Mouse (Mus musculus) embryonic stem cell, embryonic (primary cell): ENCODE measurements at regions not wholly inside any gene's neighbourhood (a gene's known extent, or its start where the extent isn't known, plus 50 kb on each side); places are given as distances from the start of the nearest gene placed in this dataset.

ENCODE experiments used
- CTCF ChIA-PET, 4 experiments: fragments of 300-600 bp in 2 of 4; fragments of 350-600 bp in 2 of 4; sonication (Branson Sonifier 250); formaldehyde crosslinking; loops; one replicate each; lab custom pipeline; 2022; ENCODE audit warnings: inconsistent platforms in 2 of 4; lab: Charles Lee
- POLR2A ChIA-PET, 4 experiments: fragments of 300-600 bp in 2 of 4; fragments of 350-600 bp in 2 of 4; sonication (Branson Sonifier 250); formaldehyde crosslinking; loops; one replicate each; lab custom pipeline; 2022; ENCODE audit warnings: antibody characterized with exemption in 4 of 4, inconsistent platforms in 1 of 4; lab: Charles Lee

DNA sequence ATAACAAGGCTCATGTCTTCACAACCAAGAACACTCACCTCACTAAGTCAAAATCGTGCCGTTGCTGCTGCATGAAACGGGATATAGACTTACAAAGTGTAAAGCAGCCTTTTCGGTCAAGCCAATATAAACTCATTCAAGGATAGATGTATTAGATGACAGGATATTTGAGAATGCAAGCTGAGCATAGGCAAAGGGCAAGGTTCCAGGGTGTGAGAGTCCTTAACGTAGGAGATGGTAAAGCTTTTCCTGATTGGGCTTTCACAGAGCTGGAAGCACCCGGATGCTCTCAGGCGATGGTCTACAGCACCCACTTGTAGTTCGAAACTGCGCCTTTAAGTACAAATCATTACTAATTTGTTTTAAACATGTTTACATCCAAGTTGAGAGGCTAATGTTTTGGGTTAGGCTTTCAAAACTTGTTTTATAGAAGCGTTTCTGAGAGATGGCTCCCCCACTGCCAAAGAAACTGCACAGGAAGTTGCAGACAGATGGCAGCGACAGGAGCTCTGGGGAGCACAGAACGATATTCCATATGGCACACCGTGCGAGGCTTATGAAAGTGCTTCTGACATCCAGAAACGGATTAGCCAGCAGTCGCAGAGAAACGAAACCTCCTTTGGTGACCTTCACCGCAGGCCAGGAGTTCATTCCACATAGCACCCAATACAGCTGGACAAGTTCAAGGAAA, 54.1 kb upstream of the Rell1 start:
- CTCF ChIA-PET = interaction anchor here in 1 of 4 experiments (0.5 kb wide), 1 partner anchor 115 kb away, joined by 6 read pairs; no protein-coding TSS in a partner anchor
- POLR2A ChIA-PET = interaction anchor here in 2 of 4 experiments (0.9 to 1.3 kb wide), 2 partner anchors 10 kb away, joined by 3 to 4 read pairs; no protein-coding TSS in a partner anchor

DNA sequence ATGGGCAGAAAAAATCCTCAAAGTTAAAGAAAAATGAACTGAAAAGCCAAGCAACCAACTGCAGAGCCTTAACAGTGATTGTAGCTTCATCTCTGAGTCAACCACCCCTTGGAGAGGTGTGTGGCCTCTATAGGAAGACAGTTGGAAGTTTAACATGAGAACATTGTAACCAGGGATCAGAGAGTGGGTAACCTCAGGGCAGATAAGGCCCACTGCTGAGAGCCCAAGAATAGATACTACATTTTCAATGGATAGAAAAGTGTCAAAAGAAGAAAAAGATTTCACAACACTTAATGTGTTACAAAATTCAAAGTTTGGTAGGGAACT, 54.6 kb upstream of the Rell1 start:
- CTCF ChIA-PET = no interaction called here
- POLR2A ChIA-PET = interaction anchor here in 1 of 4 experiments (1.0 to 1.3 kb wide), 2 partner anchors 11 to 46 kb away, joined by 3 to 4 read pairs; no protein-coding TSS in a partner anchor

DNA sequence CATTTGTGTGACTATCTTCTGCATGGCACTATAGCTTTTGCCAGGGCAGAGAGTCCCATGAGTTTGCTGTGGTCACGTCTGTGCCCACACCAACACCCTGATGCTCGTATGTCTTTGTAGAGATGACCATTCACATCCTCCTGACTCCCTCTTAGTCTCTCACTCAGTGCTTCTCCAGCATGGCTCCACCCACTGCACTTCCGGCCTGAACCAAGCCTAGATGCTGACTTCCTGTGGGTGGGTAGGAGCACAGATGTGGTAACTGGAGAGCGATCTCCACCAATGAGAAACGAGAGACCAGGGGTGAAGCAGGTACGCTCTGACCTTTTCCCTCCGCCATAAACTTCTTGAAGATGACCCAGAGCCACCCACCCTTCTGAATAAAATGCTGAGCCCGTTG, 55.7 kb upstream of the Rell1 start:
- ChIA-PET CTCF (interaction anchor here in 1 of 4 experiments (0.6 kb wide), 1 partner anchor 1124 kb away, joined by 3 read pairs; no protein-coding TSS in a partner anchor), POLR2A (interaction anchor here in 1 of 4 experiments (1.0 kb wide), 2 partner anchors 45 to 94 kb away, joined by 3 read pairs; no protein-coding TSS in a partner anchor)

DNA sequence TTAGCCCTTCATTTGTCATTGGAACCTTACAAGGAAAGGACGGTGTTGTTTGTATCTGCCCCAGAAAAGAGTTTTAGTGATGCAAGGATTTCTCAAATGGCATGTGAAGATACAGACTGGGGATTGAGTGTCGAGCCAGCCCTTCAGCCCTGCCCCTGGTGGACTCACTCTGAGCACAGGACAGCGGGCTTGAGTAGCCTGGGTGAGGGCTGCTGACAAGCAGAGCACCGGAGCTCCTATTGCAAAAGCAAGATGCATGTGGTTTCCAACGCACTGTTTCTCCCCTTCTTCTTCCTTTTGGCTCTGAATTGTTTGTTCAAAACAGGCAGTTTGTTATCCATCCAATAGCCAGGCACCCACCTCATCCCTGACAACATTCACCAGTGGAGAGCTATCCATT, 59.0 kb upstream of the Rell1 start:
- CTCF ChIA-PET = interaction anchor here in 1 of 4 experiments (0.5 kb wide), 1 partner anchor 69 kb away, joined by 3 read pairs; no protein-coding TSS in a partner anchor

DNA sequence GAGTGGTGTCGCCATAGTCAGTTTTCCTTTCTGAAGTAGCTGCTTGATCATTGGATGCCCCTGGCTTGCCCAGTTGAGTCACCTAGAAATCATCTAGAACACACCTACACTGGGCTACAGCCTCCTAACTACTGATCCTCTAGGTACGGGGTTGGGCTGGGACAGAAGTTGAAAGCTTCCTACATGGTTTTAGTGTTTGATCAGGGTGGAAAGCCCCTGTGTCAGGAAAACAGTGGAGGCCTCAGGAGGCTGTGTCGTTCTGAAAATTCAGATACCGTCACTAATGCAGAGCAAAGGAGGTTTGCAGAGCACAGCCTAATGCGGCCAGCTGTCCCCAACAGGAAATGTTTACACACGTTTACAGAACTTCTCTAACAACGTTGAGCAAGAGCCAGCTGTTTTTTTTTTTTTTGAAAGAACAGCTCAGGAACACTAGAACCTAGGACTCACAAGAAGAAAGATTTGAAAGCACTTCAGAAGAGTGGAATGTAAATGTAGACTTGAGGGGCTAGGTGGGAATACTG, 61.0 kb upstream of the Rell1 start:
- ChIA-PET CTCF (interaction anchor here in 1 of 4 experiments (1.1 kb wide), 1 partner anchor 46 kb away, joined by 4 read pairs; no protein-coding TSS in a partner anchor), POLR2A (interaction anchor here in 2 of 4 experiments (0.6 to 2.3 kb wide), 2 partner anchors 93 to 121 kb away, joined by 3 to 5 read pairs; no protein-coding TSS in a partner anchor)

More for the DNA sequence above, 59.0 kb upstream of the Rell1 start:
- POLR2A ChIA-PET = interaction anchor here in 2 of 4 experiments (0.7 to 1.5 kb wide), 2 partner anchors 13 to 36 kb away, joined by 3 to 9 read pairs; no protein-coding TSS in a partner anchor

DNA sequence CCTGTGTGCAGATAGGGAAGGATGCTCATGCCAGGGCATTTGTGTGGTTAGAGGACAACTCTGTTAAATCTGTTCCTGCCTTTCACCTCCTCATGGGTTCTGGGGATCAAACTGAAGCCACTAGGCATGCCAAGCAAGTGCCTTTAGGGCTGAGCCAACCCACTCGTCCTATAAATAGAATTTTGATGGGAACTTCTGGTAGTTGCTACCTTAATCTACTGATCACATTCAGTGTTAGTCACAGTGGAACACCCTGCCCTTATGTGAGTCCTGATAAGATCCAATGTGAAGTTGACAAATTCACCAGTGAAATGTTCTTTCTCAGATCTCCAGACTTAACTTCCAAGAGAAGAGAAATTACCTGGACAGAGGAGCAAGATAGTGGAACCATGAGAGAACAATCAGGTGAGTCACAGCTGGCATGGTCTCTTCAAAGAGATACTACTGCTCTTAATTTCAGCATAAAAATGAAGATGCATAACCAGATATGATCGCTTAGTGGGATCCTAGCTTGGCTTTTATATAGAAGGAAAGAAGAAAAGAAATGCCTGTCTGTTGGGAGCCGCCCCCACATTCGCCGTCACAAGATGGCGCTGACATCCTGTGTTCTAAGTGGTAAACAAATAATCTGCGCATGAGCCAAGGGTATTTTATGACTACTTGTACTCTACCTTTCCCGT, 61.7 kb upstream of the Rell1 start:
- POLR2A ChIA-PET = interaction anchor here in 2 of 4 experiments (0.5 to 2.3 kb wide), 4 partner anchors 9 to 122 kb away, joined by 3 to 5 read pairs (median 3); no protein-coding TSS in a partner anchor
- CTCF ChIA-PET = interaction anchor here in 2 of 4 experiments (0.6 to 1.1 kb wide), 3 partner anchors 11 to 488 kb away, joined by 3 to 4 read pairs (median 4); no protein-coding TSS in a partner anchor

DNA sequence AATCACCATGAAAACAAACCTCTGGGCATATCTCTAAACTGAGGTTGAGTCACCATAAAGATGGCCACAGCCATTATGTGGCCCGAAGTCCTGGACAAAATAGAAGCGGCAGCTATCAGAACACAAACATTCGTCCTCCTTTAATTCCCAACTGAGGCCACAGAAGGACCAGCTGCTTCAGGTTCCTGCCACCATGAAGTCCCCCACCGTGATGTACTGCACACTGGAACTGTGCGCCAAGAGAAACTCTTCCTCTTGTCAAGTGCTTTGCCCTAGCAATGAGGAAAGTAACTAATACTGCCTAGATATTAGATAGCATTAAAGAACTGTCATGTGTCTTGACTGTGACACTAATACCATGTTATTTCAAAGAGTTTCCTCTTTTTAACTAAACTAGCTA, 54.4 kb upstream of the Pgm2 start:
- ChIA-PET POLR2A (no interaction called here), CTCF (no interaction called here)

DNA sequence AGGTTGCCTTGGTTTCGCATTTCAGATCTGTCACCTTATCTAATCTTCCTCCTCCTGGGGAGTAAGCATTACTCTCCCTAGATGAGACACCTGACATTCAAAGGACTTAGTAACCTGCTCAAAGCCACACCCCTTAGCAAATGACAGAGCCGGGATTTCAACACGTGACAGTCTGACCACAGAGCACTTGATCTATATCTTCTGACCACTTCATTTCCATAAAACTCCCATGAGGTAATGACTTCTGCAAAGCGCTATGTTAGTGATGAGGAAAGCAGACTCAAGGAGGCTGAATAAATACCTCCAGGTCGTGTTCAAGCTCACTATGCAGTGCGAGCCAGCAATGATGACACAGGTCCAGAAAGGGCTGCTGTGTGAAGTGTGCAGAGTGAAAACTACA, 52.1 kb upstream of the Pgm2 start:
- CTCF ChIA-PET = interaction anchor here in 1 of 4 experiments (1.3 kb wide), 1 partner anchor 10 kb away, joined by 4 read pairs; no protein-coding TSS in a partner anchor
- POLR2A ChIA-PET = interaction anchor here in 1 of 4 experiments (0.9 to 1.8 kb wide), 6 partner anchors 13 to 113 kb away, joined by 3 to 5 read pairs (median 3); partner anchors contain the start of gene Rell1
